In genomic region chr10:81167200-81168086, GRCm38 (mm10) we compare ENCODE assay signal across 1 mouse cellular context.
TF ChIP-seq lines count a peak whose summit lies in the region.

Gene Pias4, minus strand, starts transcription at chr10:81167923.

TF ChIP-seq in CH12.LX, 34 proteins besides CTCF, POLR2A, EP300 and RAD21 (continued from another document):
- TF ChIP-seq ETS1 (conservative IDR thresholded peaks at IDR 0.05; ENCODE audit: low read depth, low read length) (no peak), ELF1 (IDR thresholded peaks at IDR 0.05; ENCODE audit: low read depth, low read length) (peak; percentile 72), ZMIZ1 (IDR thresholded peaks at IDR 0.05; ENCODE audit: low read depth, low read length) (peak; percentile 67; the same call in 1 of the 2 replicates), TBP (conservative IDR thresholded peaks at IDR 0.05; ENCODE audit: low read depth, low read length) (peak; percentile 91), IRF4 (IDR thresholded peaks at IDR 0.05; ENCODE audit: low read depth, low read length) (no peak), NELFE (IDR thresholded peaks at IDR 0.05; ENCODE audit: low read depth, low read length) (peak; percentile 47; the same call in 1 of the 2 replicates), ZKSCAN1 (IDR thresholded peaks at IDR 0.05; ENCODE audit: borderline replicate concordance, low read depth, low read length) (no peak), CHD1 (IDR thresholded peaks at IDR 0.05; ENCODE audit: low read depth, low read length) (no peak), JUND (conservative IDR thresholded peaks at IDR 0.05; ENCODE audit: low read depth, low read length) (no peak), POLR2AphosphoS2 (IDR thresholded peaks at IDR 0.05; ENCODE audit: low read depth, low read length) (no peak), MXI1 (IDR thresholded peaks at IDR 0.05; ENCODE audit: low read depth, low read length) (no peak; the same call in 1 of the 2 replicates)
